Mouse (Mus musculus) layer of hippocampus, postnatal 36 days (tissue): ENCODE results near the gene Mrps6. TPM values are rescaled to one million over a fixed set of nuclear protein-coding genes. Genes with fewer than 3 reads are reported as not detected.

ENCODE experiments used
- DNase-seq, 2 experiments: peaks; one replicate each; pipeline ENCODE4 v3.0.0; 2022
- total RNA-seq, 2 experiments: library from RNA; stranded (reverse); gene quantifications; 2 replicates each; pipeline ENCODE4 v1.2.3; 2021

Gene Mrps6
- total RNA-seq, 2 experiments from 2014 or later, result 58.1 to 58.3 TPM

GRCm38 (mm10) chr16:92127226-92127625 is 69.2 kb downstream of the Mrps6 start:
- DNase-seq, result no peak

DNA sequence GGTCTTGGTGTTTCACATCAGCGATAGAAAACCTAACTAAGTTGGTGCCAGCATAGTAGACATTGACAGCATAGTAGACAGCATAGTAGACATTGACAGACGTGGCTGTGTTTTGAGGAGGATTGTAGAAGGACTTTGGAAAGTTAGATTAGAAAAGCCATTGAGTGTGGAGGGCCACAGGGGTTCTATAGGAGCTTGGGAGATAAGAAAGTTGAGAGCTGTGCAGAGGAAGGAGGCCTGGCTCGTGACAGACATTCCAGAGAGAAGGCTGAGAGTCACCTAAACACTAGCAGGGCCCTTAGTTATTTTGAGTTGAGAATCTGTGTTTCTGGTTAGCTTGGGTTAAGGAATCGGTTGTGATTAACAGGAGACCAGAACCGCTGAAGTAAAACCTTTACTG is 69.6 kb downstream of the Mrps6 start:
- no peak for DNase-seq

- no peak for DNase-seq
These were observed 71.8 kb downstream of the Mrps6 start for GRCm38 (mm10) chr16:92129843-92130242.

DNA sequence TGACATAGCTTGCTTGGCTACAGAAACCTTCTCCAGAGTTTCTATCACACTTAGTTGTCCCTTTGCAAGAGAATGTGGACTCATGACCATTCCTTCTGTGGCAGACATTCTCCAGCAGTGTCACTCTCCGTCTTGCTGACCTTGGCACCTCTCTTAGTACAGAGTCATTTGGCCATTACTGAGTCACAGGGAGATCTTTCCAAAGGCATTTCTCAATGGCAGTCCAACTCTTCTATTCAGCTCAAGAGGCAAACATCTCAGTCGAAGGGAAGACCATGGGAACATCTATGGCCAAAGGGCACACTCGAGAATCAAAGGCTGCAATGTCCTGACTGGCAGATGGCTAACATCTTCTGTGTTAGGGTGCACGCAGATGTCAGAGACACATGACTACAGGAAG is 74.4 kb downstream of the Mrps6 start:
- no peak for DNase-seq

- DNase-seq, result no peak
These were observed 76.2 kb downstream of the Mrps6 start for GRCm38 (mm10) chr16:92134148-92134764.

GRCm38 (mm10) chr16:92136275-92136674 is 78.2 kb downstream of the Mrps6 start:
- no peak for DNase-seq

DNA sequence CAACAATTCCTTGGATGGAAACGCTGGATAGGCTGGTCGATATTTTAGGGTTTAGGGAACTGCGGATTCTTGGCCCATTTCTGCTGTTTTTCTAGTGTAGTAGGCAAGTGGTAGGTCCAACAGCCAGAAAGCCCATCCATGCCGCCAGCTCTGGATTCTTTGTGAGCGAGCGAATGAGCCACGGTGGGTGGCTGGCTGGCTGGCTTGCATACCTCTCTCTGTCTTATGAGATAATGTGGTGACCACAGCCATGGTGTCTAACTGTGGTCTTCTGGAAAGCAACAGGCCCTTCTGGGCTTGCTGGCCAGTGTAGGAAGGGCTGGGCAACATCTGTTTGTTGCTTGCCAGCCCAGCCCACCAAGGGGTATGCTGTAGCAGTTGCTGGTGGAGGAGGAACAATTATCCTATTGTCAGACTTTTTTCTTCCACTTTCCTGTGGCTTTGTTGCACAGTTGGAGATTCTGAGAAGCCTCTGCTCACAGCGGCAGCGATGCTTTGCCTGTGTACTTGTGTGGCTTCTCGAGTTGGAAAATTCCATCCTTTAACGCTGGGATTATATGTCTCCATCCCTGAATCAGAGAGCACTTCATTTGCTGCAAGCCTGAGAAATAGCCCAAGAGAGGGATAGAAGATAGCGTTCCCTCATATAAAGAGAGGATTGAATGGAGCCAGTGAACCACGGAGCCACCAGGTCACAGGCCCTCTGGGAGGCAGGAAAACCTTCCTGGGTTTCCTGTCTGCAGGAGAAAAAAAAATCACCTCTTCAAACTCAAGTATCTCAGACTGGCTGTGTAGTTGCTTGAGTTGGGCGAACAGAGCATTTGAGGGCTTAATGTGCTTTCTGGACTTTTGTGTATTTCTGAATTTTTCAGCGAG is 81.6 kb downstream of the Mrps6 start:
- DNase-seq, result no peak

- DNase-seq, result no peak
These were observed 82.3 kb downstream of the Mrps6 start for GRCm38 (mm10) chr16:92140328-92140727.

GRCm38 (mm10) chr16:92141021-92141420 is 83.0 kb downstream of the Mrps6 start:
- no peak for DNase-seq

DNA sequence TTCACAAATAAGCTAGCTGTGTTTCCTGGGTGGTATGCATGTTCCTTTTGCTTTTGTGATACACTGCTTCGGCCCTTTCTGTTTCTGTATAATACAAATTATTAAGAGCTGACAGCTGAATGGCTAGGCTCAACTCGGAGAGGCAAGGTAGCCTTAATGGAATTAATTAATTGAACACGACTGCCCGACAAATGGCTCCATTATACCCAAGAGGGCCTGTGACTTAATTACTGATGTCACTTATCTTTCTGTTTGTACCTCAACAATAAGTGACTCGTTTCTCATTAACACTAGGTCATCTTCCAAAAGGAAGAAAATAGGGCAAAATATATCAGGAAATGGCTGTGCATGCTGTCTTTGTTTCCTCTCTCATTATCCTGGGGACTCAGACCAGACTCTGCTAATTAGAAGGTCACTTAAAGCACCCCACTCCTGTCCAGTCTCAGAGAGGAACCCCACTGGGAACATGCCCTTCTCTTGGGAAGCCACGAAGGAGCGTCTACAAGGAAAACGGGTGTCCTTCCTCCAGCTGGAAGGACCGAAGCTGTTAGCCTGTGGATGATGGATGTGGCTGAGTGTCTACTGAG is 84.4 kb downstream of the Mrps6 start:
- DNase-seq, result no peak

- DNase-seq, result no peak
These were observed 89.7 kb downstream of the Mrps6 start for GRCm38 (mm10) chr16:92147631-92148366.

- DNase-seq, result no peak
These were observed 90.3 kb downstream of the Mrps6 start for GRCm38 (mm10) chr16:92148367-92148728.

GRCm38 (mm10) chr16:92150975-92151374 is 92.9 kb downstream of the Mrps6 start:
- DNase-seq, result no peak

DNA sequence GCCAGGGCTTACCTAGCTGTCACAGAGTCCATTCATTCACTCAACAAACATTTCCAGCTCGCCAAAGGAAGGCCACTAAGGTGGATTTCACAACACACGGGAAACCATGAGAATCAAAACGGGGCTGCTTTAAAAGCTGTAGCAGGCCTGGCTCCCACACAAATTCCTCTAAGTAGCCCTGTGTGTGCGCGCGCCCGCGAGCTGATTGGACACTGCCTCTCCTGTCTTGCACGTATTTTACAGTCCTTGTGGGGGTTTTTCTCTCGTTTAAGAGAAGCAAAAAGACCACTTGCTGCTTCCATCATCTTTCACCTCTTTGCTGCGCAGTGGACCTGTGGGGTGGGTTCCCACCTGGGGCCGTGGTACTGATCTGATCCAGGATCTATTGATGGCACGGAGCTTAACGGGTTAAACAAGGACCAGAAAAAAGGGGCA is 100.0 kb downstream of the Mrps6 start:
- peak in 1 of 2 experiments; percentile 24 for DNase-seq

DNA sequence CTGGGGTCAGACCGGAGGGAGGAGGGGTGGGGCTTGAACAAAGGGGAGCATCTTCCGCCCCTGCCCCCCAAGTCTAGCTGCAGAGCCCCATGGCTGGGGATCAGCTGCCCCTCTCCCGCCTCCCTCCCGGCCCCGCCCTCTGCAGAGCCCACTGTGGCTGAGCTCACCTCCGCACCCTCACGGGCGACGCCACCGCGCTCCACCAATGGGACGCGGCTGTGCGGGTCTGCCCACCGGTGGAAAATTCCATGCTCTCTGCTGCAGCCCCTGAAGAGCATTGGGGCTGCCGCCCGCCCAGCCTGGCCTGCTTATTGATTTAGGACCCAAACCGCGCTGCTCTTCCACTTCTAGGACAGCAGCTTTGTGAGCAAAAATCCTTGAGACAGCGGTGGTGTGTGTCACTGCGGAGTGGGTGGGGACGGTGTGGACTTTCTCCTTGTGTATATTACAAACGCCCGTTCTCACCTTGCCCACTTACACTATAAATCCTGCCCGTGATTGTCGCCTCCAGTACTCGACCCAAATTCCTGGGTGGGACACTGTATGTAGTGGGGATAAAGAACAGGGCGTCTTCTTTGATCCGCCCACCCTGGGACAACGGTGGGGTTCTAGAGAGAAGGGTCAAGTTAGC is 100.5 kb downstream of the Mrps6 start:
- DNase-seq, result peak; percentile 73 to 78

- no peak for DNase-seq
These were observed 101.0 kb downstream of the Mrps6 start for GRCm38 (mm10) chr16:92159114-92159513.

Other genes with a start within 250 kb of the Mrps6 start
- not detected for gene Gm49711, start within 50 bp of the Mrps6 start, total RNA-seq
- gene Slc5a3, start 52 bp downstream of the Mrps6 start, total RNA-seq, result 10 to 100 TPM; 38.5 to 40.9 TPM
- gene Kcne2, start 234.1 kb downstream of the Mrps6 start, total RNA-seq, result 1 to 10 TPM in 1 of 2 experiments, not detected in 1; 1.3 TPM
- gene Smim11, start 243.0 kb downstream of the Mrps6 start, total RNA-seq, result 10 to 100 TPM; 20.2 to 21.4 TPM